Mouse (Mus musculus) left cerebral cortex, adult 8-10 months (tissue): ENCODE results near the gene Zfp664. TPM values are rescaled to one million over a fixed set of nuclear protein-coding genes. Genes with fewer than 3 reads are reported as not detected.
A peak's percentile ranks its signal among the peaks of the same experiment; 100 is the strongest.

ENCODE experiments used
- DNase-seq, 2 experiments: peaks; one replicate each; pipeline ENCODE4 v3.0.0; 2022; ENCODE audit warnings: low spot score in 2 of 2
- total RNA-seq, 4 experiments: library from RNA; stranded (reverse); gene quantifications; 2 replicates each; pipeline ENCODE4 v1.2.4; 2022

The Zfp664 gene
- total RNA-seq, 4 experiments from 2014 or later: 62.0 to 71.7 (median 64.9) TPM

GRCm38 (mm10) chr5:124922356-124923352 lies 60.2 kb downstream of the Zfp664 start:
- peak in 1 of 2 experiments; percentile 42 for DNase-seq

DNA sequence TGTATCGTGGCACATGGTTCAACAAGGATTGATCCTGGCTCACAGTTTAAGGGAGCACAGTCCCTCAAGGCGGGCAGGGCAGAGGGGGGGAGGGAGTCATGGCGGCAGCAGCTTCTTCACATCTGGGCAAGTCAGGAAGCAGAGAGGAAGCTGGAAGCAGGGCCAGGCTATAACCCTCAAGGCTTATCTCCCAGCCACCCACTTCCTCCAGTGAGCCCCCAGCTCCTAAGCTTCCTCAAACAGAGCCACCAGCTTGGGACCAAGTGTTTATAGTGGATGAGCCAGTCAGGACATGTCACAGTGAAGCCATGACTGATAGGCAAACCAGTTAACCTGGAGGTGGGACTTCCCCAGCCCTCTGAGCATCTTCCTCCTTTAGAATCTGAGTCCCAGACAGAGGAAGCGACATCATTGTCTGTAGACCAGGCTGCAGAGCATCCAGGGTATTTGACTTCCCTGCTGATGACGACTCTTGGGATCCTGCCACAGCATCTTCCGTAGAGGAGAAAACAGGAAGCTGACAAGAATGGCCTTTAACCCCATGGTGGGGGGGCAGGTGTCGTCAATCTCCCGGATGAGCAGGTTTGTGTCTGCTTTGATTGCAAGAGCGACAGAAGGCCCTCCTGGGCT lies 67.0 kb downstream of the Zfp664 start:
- no peak for DNase-seq

GRCm38 (mm10) chr5:124930055-124930439 lies 67.6 kb downstream of the Zfp664 start:
- DNase-seq: no peak

DNA sequence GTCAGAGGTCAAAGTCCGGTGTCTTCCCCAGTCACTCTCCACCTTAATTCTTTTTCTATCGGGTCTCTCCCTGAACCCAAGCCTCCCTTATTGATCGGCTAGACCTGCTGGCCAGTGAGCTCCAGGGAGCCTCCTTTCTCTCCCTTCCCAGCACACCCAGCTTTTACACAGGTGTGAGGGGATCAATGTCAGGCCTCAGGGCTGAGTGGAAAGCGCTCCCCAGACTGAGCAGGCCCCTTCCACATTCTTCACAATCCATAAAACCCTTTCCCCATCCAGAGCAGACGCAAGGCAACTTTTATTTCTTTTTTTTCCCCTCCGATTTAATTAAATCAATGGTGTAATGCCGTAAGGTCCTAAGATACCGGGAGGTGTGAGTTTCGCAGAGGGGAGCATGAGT lies 68.1 kb downstream of the Zfp664 start:
- no peak for DNase-seq

GRCm38 (mm10) chr5:124931076-124931475 lies 68.6 kb downstream of the Zfp664 start:
- no peak for DNase-seq

GRCm38 (mm10) chr5:124934558-124934957 lies 72.1 kb downstream of the Zfp664 start:
- DNase-seq: peak in 1 of 2 experiments; percentile 35

- no peak for DNase-seq
Measured at GRCm38 (mm10) chr5:124943181-124943792, 80.8 kb downstream of the Zfp664 start.

DNA sequence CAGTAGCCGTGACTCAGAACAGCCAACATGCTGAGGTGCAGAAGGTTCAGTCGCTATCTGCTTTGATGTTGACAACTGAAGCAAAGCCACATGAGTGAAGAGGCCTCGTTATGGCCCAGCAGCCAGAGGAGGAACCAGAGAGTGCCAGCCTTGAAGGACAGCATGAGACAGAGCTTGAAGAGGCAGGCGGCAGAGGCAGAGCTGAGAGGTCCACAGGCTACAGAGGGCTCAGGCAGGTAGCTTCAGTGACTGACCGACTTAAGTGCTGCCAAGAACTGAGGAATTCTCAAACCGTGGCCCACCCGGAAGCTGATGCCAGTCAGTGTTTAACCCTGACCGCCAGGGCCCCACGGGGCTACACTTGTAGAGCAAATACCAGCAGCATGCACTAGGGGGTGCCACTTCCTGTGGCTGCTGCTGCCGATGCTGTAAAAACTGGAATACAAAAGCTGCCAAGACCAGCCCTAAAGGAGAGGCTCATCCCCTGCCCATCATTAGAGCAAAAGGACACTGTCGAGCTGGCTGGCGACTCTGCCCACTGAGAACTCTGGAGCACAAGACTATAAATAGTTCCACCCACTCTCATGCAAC lies 81.4 kb downstream of the Zfp664 start:
- DNase-seq: no peak

GRCm38 (mm10) chr5:124944384-124944783 lies 81.9 kb downstream of the Zfp664 start:
- no peak for DNase-seq

GRCm38 (mm10) chr5:124945046-124945445 lies 82.6 kb downstream of the Zfp664 start:
- no peak for DNase-seq

- DNase-seq: no peak
Measured at GRCm38 (mm10) chr5:124950623-124951278, 88.3 kb downstream of the Zfp664 start.

- no peak for DNase-seq
Measured at GRCm38 (mm10) chr5:124951333-124951732, 88.8 kb downstream of the Zfp664 start.

Other genes with a start within 250 kb of the Zfp664 start
- gene Atp6v0a2, start 234.1 kb upstream of the Zfp664 start, total RNA-seq: 10 to 100 TPM; 55.7 to 63.9 (median 61.6) TPM
- gene Dnah10, start 137.6 kb upstream of the Zfp664 start, total RNA-seq: under 1 TPM; 0.59 to 0.72 (median 0.67) TPM
- gene Ccdc92, start 267 bp upstream of the Zfp664 start, total RNA-seq: 10 to 100 TPM; 75.0 to 79.1 (median 78.1) TPM
- under 1 TPM; 0.28 to 0.70 (median 0.60) TPM for gene Rflna, start 140.5 kb downstream of the Zfp664 start, total RNA-seq